Mouse (Mus musculus) embryonic facial prominence, embryonic 13.5 days (tissue): Measurements from ENCODE around the gene Rpap2. TPM values are rescaled to one million over a fixed set of nuclear protein-coding genes. Genes with fewer than 3 reads are reported as not detected.

Experiments used
- ATAC-seq: fragments of 200-750 bp; cut with Nextera tagmentation; 2 replicates; pipeline ENCODE4 v1.8.0; 2017; ENCODE audit warnings: low read depth; ENCODE audit not compliant: insufficient number of reproducible peaks, insufficient read depth, low FRiP score, low TSS enrichment
- H3K27ac ChIP-seq: fragments of 300-500 bp; sonication (generic); 2 replicates; pipeline ENCODE4 v1.5.1; 2015; ENCODE audit warnings: moderate library complexity, mild to moderate bottlenecking, inconsistent platforms
- H3K27me3 ChIP-seq: fragments of 300-500 bp; sonication (generic); 2 replicates; pipeline ENCODE4 v1.6.1; 2015; ENCODE audit warnings: mild to moderate bottlenecking, inconsistent platforms
- H3K36me3 ChIP-seq: fragments of 300-500 bp; sonication (generic); 2 replicates; pipeline ENCODE4 v1.6.1; 2015; ENCODE audit warnings: mild to moderate bottlenecking, inconsistent platforms
- H3K4me1 ChIP-seq: fragments of 300-500 bp; sonication (generic); 2 replicates; pipeline ENCODE4 v1.6.1; 2015; ENCODE audit warnings: inconsistent platforms
- H3K4me2 ChIP-seq: fragments of 300-500 bp; sonication (generic); 2 replicates; pipeline ENCODE4 v1.6.1; 2015; ENCODE audit warnings: moderate library complexity, mild to moderate bottlenecking, inconsistent platforms
- H3K4me3 ChIP-seq: fragments of 300-500 bp; sonication (generic); 2 replicates; pipeline ENCODE4 v1.5.1; 2015; ENCODE audit warnings: mild to moderate bottlenecking, inconsistent platforms
- H3K9ac ChIP-seq: fragments of 300-500 bp; sonication (generic); 2 replicates; pipeline ENCODE4 v1.6.1; 2015; ENCODE audit warnings: mild to moderate bottlenecking, inconsistent platforms
- H3K9me3 ChIP-seq: fragments of 300-500 bp; sonication (generic); 2 replicates; pipeline ENCODE4 v1.6.1; 2016; ENCODE audit warnings: inconsistent platforms
- WGBS: fragments of 180-500 bp; shearing (Covaris S2); methylation state at CpG from one replicate; pipeline ENCODE4 v1.1.7; 2015; ENCODE audit warnings: mixed read lengths; 5-methylcytosine and 5-hydroxymethylcytosine counted together
- polyA plus RNA-seq: library from polyadenylated mRNA; unstranded; fragments of >200 nt; fragmentation: Nextera tagmentation; extraction: Ambion mirVana; gene quantifications from 2 replicates; pipeline ENCODE4 v1.2.1, GENCODE M21; 2015

Gene Rpap2
- polyA plus RNA-seq, 1 experiment from 2014 or later: 22.4 TPM

DNA sequence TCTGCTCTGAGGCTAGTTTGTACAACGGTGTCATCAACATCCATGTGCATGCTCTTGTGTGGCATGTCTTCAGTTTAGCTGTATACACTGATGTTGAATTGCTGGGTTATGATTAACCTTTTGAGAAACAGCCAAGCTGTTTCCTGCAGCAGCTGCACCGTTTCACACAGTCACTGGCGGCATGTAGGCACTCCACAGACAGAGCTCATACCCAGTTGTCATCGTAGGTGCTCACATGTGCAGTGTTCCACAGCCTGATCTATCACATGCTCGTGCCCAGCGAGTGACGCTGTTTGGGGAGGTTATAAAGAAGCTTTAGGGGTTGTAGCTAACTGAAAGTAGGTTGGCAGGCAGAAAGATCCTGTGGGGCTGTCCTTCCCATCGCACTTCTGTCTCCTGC, 41.2 kb downstream of the Rpap2 start:
- no peak overlapping the region for H3K9ac ChIP-seq
- H3K9me3 ChIP-seq: no peaks in the 10 kb centered on the region
- 92% methylated on average over 8 of the region's 8 CpGs for WGBS
- H3K27me3 ChIP-seq: no peaks in the 10 kb centered on the region
- peaks cover 23% of the 10 kb centered on the region for H3K36me3 ChIP-seq
- H3K27ac ChIP-seq: no peak overlapping the region
- H3K4me3 ChIP-seq: no peak overlapping the region
- H3K4me2 ChIP-seq: no peak overlapping the region
- no peak for ATAC-seq
- no peaks in the 10 kb centered on the region for H3K4me1 ChIP-seq

- no peak overlapping the region for H3K9ac ChIP-seq
- no peak overlapping the region for H3K4me2 ChIP-seq
- H3K27me3 ChIP-seq: no peaks in the 10 kb centered on the region
- H3K27ac ChIP-seq: no peak overlapping the region
- H3K4me3 ChIP-seq: no peak overlapping the region
- H3K4me1 ChIP-seq: no peaks in the 10 kb centered on the region
- no peak for ATAC-seq
- H3K9me3 ChIP-seq: no peaks in the 10 kb centered on the region
- peaks cover 28% of the 10 kb centered on the region for H3K36me3 ChIP-seq
- 89% methylated on average over 2 of the region's 2 CpGs for WGBS
Observed at GRCm38 (mm10) chr5:107644595-107644994, 47.4 kb downstream of the Rpap2 start.

DNA sequence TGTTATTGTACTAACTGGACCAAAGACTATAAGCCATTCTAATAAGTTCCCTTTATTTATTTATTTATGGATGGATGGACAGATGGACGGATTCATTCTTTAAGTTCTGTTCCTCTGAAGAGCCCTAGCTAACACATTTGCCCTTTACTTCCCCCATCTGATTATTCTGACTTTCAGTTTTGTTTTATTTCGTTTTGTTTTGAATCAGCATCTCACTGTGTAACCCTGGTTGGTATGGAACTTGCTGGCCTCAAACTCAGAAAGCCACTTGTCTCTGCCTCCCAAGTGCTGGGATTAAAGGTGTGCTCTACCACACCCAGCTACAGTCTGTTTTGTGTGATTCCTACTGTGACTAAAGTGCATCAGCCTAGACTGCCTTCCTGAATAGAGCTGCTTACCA, 48.8 kb downstream of the Rpap2 start:
- no peak for ATAC-seq
- Histone ChIP-seq H3K27ac (no peak overlapping the region), H3K4me3 (no peak overlapping the region), H3K4me1 (no peaks in the 10 kb centered on the region), H3K27me3 (no peaks in the 10 kb centered on the region), H3K9me3 (no peaks in the 10 kb centered on the region), H3K9ac (no peak overlapping the region), H3K4me2 (no peak overlapping the region), H3K36me3 (peaks cover 28% of the 10 kb centered on the region)
- WGBS: 88% methylated on average over 2 of the region's 2 CpGs

GRCm38 (mm10) chr5:107647580-107647979, 50.4 kb downstream of the Rpap2 start:
- no peak for ATAC-seq
- H3K9me3 ChIP-seq: no peaks in the 10 kb centered on the region
- no peak overlapping the region for H3K27ac ChIP-seq
- no peaks in the 10 kb centered on the region for H3K27me3 ChIP-seq
- no peak overlapping the region for H3K4me2 ChIP-seq
- no peaks in the 10 kb centered on the region for H3K4me1 ChIP-seq
- WGBS: 74% methylated on average over 4 of the region's 4 CpGs
- H3K4me3 ChIP-seq: no peak overlapping the region
- peaks cover 22% of the 10 kb centered on the region for H3K36me3 ChIP-seq
- no peak overlapping the region for H3K9ac ChIP-seq

DNA sequence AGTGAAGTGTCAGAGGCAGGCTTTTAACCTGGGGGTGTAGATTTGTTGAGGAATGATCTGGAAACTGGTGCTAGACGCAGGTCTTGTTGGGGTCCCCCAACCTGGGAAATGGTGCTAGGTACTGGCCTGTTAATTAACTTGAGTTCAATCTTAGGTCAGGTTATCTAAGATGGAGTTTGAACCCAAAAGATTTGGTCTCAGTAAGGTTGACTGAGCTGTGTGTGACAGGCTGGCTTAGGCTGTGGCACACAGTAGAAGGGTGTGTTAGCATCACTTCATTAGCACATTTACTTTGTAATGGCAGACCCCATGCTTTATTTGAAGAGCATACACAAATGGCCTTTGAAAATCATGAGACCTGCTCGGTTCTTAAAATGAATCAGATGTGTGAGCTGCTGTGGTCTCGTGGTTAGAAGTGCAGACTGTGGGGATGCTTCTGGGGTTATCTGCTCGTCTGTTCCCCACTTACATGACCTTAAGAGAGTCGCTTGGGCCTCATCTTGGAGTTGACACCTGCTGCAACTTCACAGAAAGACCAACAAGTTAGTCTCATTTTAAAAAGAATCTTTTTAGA, 51.5 kb downstream of the Rpap2 start:
- 59% methylated on average over 5 of the region's 5 CpGs for WGBS
- no peak for ATAC-seq

DNA sequence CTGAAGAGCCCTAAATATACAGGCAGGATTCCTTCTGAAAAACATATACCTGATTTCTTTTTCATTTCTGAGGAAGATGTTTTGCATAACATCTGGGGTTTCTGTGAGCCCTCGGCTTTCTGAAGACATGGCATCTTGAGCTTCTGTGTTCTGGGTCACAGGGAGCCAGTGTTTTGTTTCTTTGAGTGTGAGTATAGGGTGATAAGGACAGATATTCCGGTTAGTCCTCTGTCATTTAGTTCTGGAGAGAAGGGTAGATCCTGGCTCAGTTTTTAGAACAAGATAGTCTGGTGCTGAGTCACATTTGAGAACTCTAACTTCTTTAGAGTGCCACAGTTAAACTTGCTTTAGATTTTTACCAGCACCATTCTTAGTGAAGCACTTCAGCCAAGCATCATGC, 52.5 kb downstream of the Rpap2 start:
- no peaks in the 10 kb centered on the region for H3K4me1 ChIP-seq
- H3K27me3 ChIP-seq: no peaks in the 10 kb centered on the region
- H3K9me3 ChIP-seq: no peaks in the 10 kb centered on the region
- 83% methylated on average over 2 of the region's 2 CpGs for WGBS
- no peak overlapping the region for H3K4me3 ChIP-seq
- no peak overlapping the region for H3K27ac ChIP-seq
- no peak overlapping the region for H3K4me2 ChIP-seq
- no peak overlapping the region for H3K9ac ChIP-seq
- peaks cover 15% of the 10 kb centered on the region for H3K36me3 ChIP-seq
- ATAC-seq: no peak

More for the DNA sequence above, 51.5 kb downstream of the Rpap2 start:
- H3K36me3 ChIP-seq: peaks cover 16% of the 10 kb centered on the region
- H3K4me3 ChIP-seq: no peak overlapping the region
- no peaks in the 10 kb centered on the region for H3K4me1 ChIP-seq
- H3K27ac ChIP-seq: no peak overlapping the region
- H3K9ac ChIP-seq: no peak overlapping the region
- no peaks in the 10 kb centered on the region for H3K27me3 ChIP-seq
- no peak overlapping the region for H3K4me2 ChIP-seq
- no peaks in the 10 kb centered on the region for H3K9me3 ChIP-seq

DNA sequence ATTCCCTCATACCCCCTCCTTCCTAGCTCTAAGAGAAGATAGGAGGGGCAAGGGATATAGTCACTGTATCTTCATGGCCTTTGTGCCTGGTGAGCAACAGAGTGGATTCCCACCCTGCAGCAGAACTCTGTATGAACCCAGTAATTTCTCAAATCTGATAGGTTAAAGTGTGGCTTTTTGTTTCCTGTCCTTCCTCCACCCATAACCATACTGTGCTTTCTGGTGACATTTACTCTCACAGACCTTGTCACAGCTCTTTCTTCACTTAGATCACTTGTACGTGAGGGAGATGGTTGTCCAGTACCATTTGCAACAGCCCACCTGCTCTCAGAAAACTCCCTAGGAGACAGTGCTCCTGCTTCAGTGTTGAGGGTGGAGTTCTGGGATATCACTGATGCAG, 53.3 kb downstream of the Rpap2 start:
- Histone ChIP-seq H3K4me3 (no peak overlapping the region), H3K27me3 (no peaks in the 10 kb centered on the region), H3K27ac (no peak overlapping the region), H3K36me3 (peaks cover 10% of the 10 kb centered on the region; the same call in 1 of the 2 replicates), H3K4me2 (no peak overlapping the region), H3K9me3 (no peaks in the 10 kb centered on the region), H3K9ac (no peak overlapping the region), H3K4me1 (no peaks in the 10 kb centered on the region)
- ATAC-seq: no peak
- WGBS: 87% methylated on average over 1 of the region's 1 CpGs

GRCm38 (mm10) chr5:107652055-107652660, 55.0 kb downstream of the Rpap2 start:
- Histone ChIP-seq H3K27ac (no peak overlapping the region), H3K36me3 (peaks cover 8% of the 10 kb centered on the region; the same call in 1 of the 2 replicates), H3K9ac (no peak overlapping the region), H3K4me2 (no peak overlapping the region), H3K4me1 (no peaks in the 10 kb centered on the region), H3K9me3 (no peaks in the 10 kb centered on the region), H3K4me3 (no peak overlapping the region), H3K27me3 (no peaks in the 10 kb centered on the region)
- ATAC-seq: no peak
- 88% methylated on average over 4 of the region's 4 CpGs for WGBS

- H3K4me1 ChIP-seq: peaks cover 3% of the 10 kb centered on the region; the same call in 1 of the 2 replicates
- H3K4me3 ChIP-seq: no peak overlapping the region
Observed at GRCm38 (mm10) chr5:107678392-107678791, 81.2 kb downstream of the Rpap2 start.

DNA sequence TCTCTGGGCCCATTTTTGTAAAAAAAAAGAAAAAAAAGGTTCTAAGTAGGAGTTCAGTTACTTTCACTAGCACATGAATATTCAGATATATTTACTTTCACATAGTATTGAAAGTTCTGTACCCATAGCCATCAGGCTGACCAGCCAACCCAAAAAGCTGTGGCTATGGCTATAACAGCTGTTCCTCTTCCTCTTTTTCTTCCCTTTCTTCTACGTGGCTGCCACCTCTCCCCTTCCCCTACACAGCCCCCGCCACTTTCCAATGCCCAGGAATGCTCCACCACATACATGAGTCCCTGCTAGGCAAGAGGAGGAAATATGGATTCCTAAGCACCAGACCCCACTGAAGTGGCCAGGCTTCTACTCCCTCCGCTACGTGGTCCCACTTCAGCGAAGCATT, 84.1 kb downstream of the Rpap2 start:
- no peak for ATAC-seq
- H3K4me2 ChIP-seq: no peak overlapping the region
- no peak overlapping the region for H3K27ac ChIP-seq
- no peak overlapping the region for H3K9ac ChIP-seq
- H3K4me1 ChIP-seq: peaks cover 3% of the 10 kb centered on the region; the same call in 1 of the 2 replicates
- no peaks in the 10 kb centered on the region for H3K36me3 ChIP-seq
- H3K27me3 ChIP-seq: no peaks in the 10 kb centered on the region
- H3K9me3 ChIP-seq: no peaks in the 10 kb centered on the region
- WGBS: 69% methylated on average over 5 of the region's 5 CpGs
- H3K4me3 ChIP-seq: no peak overlapping the region

More at GRCm38 (mm10) chr5:107678392-107678791, 81.2 kb downstream of the Rpap2 start:
- Histone ChIP-seq H3K9me3 (no peaks in the 10 kb centered on the region), H3K36me3 (no peaks in the 10 kb centered on the region), H3K27ac (no peak overlapping the region), H3K27me3 (no peaks in the 10 kb centered on the region), H3K4me2 (no peak overlapping the region), H3K9ac (no peak overlapping the region)
- ATAC-seq: no peak
- 54% methylated on average over 5 of the region's 5 CpGs for WGBS

DNA sequence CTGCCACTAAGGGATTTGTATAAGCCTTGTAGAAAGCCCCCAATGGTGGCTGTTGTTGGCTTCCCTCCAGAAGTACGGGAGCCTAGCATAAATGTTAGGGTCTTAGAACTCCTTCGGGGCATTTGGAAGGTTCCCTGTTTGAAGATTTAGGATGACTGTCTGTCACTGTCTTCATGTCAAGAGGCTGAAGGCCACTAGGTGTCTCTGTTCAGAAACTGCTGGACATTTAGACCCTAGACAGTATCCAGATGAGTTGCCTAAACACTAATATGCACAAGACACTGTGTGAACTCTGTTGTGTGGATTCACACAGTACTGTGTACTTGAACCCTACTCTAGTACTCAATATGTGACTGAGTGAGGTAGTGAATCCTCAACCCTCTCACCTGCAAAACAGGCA, 87.2 kb downstream of the Rpap2 start:
- no peaks in the 10 kb centered on the region for H3K9me3 ChIP-seq
- H3K27me3 ChIP-seq: peaks cover 4% of the 10 kb centered on the region; the same call in 1 of the 2 replicates
- H3K27ac ChIP-seq: no peak overlapping the region
- no peak overlapping the region for H3K4me3 ChIP-seq
- no peak overlapping the region for H3K4me2 ChIP-seq
- ATAC-seq: no peak
- H3K9ac ChIP-seq: no peak overlapping the region
- H3K36me3 ChIP-seq: no peaks in the 10 kb centered on the region
- H3K4me1 ChIP-seq: peaks cover 22% of the 10 kb centered on the region
- 70% methylated on average over 2 of the region's 2 CpGs for WGBS

DNA sequence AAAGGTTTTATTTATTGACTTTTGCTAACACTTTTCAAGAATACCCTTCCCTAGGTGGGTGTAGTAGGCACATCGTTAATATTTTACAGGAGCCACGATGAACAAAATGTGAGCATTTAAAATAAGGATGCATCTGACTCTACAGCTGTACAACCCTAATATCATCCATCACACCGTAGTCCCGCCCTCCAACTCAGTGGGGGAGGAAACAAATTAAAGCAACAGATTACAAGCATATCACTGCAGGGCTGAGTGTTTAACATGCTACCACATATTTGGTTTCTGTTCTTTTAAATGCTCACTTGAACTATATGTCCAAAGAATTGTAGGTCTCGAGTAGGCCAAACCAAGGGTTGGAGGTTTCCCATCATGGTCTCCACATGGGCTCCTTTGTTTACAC, 90.0 kb downstream of the Rpap2 start:
- no peak for ATAC-seq

More for the DNA sequence above, 90.0 kb downstream of the Rpap2 start:
- Histone ChIP-seq H3K4me3 (no peak overlapping the region), H3K9me3 (no peaks in the 10 kb centered on the region), H3K27me3 (peaks cover 10% of the 10 kb centered on the region), H3K9ac (no peak overlapping the region), H3K4me2 (no peak overlapping the region), H3K27ac (no peak overlapping the region), H3K4me1 (peaks cover 22% of the 10 kb centered on the region), H3K36me3 (no peaks in the 10 kb centered on the region)
- WGBS: 95% methylated on average over 5 of the region's 5 CpGs
